Mouse (Mus musculus): ENCODE results near the gene Zfp207.
A peak's percentile ranks its signal among the peaks of the same experiment; 100 is the strongest.
"Not testable (repeated sequence)": the region's sequence is repeated elsewhere in the genome, so short reads cannot be mapped to it uniquely, and the experiment has no call there.

The Zfp207 gene

GRCm38 (mm10) chr11:80410377-80410776 is 27.3 kb downstream of the Zfp207 start:
- no peak for DNase-seq (ENCODE audit: low spot score in 2 of 2)

- no peak for DNase-seq (ENCODE audit: low spot score in 2 of 2)
Measured at GRCm38 (mm10) chr11:80417085-80417484, 34.0 kb downstream of the Zfp207 start.

- DNase-seq (ENCODE audit: low spot score in 2 of 2) = no peak
Measured at GRCm38 (mm10) chr11:80419743-80420142, 36.7 kb downstream of the Zfp207 start.

- no peak for DNase-seq (ENCODE audit: low spot score in 2 of 2)
Measured at GRCm38 (mm10) chr11:80420202-80420984, 37.3 kb downstream of the Zfp207 start.

DNA sequence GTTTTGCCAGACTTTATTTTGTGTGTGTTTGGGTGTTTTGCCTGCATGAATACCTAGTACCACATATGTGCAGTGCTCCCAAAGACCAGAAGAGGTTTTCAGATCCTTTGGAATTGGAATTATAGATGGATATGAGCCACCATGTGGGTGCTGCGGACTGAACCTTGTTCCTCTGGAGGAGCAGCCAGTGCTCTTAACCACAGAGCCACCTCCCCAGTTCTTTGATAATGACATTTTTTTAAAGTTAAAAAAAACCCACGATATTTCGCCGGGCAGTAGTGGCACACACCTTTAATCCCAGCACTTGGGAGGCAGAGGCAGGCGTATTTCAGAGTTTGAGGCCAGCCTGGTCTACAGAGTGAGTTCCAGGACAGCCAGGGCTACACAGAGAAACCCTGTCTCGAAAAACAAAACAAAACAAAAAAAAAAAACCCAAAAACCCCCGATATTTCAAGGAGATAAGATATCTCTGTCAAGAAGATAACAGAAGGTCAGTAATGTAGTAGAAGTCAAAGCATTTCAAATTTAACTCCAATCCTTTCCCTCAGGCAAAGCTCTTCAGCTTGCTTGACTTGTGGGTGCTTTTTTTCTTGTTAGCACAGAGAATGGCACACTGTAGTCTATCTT is 38.5 kb downstream of the Zfp207 start:
- no peak for DNase-seq (ENCODE audit: low spot score in 2 of 2)

DNA sequence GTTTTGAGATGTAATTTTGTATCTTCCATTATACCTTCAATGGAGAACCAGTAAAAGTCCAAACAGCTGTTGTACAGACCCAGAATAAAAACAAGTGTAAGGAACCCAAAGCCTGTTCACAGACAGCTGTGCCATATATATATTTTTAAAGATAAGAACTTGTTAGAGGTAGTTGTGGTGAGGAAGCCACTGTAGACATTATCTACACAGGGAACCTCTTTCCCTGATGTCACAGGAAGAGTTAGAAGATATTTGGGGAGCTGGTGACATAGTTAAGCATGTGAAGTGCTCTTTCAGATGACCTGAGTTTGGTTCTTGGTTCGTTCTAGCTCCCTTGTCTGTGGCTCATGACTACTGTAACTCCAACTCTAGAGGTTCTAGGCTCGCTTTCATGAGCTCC is 41.6 kb downstream of the Zfp207 start:
- no peak for DNase-seq (ENCODE audit: low spot score in 2 of 2)

- DNase-seq (ENCODE audit: low spot score in 2 of 2) = no peak
Measured at GRCm38 (mm10) chr11:80425247-80425778, 42.2 kb downstream of the Zfp207 start.

DNA sequence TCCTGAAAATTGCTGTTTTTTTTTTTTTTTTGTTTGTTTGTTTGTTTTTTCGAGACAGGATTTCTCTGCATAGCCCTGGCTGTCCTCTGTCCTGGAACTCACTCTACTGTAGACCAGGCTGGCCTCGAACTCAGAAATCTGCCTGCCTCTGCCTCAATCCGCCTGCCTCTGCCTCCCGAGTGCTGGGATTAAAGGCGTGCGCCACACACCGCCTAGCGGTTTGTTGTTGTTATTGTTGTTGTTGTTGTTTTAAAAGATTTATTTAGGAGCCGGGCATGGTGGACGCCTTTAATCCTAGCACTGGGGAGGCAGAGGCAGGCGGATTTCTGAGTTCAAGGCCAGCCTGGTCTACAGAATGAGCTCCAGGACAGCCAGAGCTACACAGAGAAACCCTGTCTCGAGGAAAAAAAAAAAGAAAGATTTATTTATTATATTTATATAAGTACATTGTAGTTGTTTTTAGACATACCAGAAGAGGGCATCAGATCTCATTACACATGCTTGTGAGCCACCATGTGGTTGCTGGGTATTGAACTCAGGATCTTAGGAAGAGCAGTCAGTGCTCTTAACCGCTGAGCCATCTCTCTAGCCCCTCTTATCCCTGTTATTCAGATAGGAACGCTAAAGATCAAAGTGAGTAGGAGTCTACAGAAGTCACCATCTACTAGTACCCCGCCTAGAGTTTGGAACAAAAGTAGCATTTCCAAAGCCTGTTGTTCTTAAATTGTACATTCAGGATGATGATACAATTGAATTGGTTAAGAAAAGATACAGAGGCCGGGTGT is 43.1 kb downstream of the Zfp207 start:
- not testable (repeated sequence) for DNase-seq (ENCODE audit: low spot score in 2 of 2)

- DNase-seq (ENCODE audit: low spot score in 2 of 2) = peak; percentile 87 to 94
Measured at GRCm38 (mm10) chr11:80428381-80429008, 45.4 kb downstream of the Zfp207 start, which contains the start of gene Psmd11. Gene Psmd11, plus strand, starts transcription at chr11:80428615.

- peak; percentile 33 to 47 for DNase-seq (ENCODE audit: low spot score in 2 of 2)
Measured at GRCm38 (mm10) chr11:80429009-80429475, 46.0 kb downstream of the Zfp207 start.

- no peak for DNase-seq (ENCODE audit: low spot score in 2 of 2)
Measured at GRCm38 (mm10) chr11:80429500-80430166, 46.6 kb downstream of the Zfp207 start.

DNA sequence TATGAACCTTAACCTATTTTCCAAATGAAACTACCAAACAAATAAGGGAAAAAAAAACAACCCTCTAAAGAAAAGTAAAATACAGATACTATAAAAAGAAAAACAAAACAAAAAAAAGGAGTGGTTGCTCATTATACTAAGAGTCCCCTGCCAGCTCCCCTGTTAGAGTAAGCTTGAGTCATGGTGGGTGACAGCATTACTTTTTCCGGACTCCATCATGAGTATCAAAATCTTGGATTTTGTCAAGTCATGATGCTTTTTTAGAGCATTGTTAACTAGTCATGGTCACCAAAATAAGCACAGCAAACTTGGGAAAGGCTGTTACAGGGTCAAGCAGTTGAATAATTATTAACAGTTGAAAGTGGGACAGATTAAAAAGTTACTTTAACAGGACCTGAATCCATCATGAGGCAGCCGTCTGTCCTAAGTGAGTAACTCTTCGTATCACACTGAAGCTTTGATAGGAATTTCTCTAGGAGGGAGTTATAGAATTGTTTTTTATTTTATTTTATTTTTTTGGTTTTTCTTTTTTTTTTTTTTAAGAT is 47.4 kb downstream of the Zfp207 start:
- DNase-seq (ENCODE audit: low spot score in 2 of 2) = no peak

GRCm38 (mm10) chr11:80446916-80447315 is 63.8 kb downstream of the Zfp207 start:
- no peak for DNase-seq (ENCODE audit: low spot score in 2 of 2)

GRCm38 (mm10) chr11:80449859-80450258 is 66.8 kb downstream of the Zfp207 start:
- DNase-seq (ENCODE audit: low spot score in 2 of 2) = no peak

- DNase-seq (ENCODE audit: low spot score in 2 of 2) = no peak
Measured at GRCm38 (mm10) chr11:80452242-80452641, 69.2 kb downstream of the Zfp207 start.

DNA sequence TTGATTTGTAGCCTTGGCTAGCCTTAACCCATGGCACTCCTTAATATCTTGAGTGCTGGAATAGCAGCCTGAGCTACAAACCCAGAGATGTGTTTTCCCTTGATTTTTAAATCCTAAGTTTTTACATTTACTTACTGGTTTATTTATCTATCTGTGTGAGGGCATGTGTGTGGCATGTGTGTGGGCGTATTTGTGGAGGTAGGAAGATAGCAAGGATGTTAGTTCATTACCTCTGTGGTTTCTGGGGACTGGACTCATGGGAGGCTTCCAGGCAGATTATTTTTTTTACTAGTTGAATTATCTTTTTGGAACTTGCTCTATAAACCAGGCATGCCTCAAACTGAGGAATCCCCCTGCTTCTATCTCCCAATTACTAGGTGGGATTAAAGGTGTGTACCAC is 70.1 kb downstream of the Zfp207 start:
- no peak for DNase-seq (ENCODE audit: low spot score in 2 of 2)

Data from spleen, postnatal 14 days (tissue).